In genomic region chr5:139353946-139354345, GRCm38 (mm10) we compare ENCODE assay signal across 23 mouse cellular contexts. TPM values are rescaled to one million over a fixed set of nuclear protein-coding genes. Genes with fewer than 3 reads are reported as not detected.
DNase-seq lines count a peak whose midpoint lies in the region; ATAC-seq and TF ChIP-seq lines count a peak whose summit lies in the region.
"Had no signal": no experiment of that assay in that cellular context is flagged by ENCODE, and none has a peak within 500 bp of the region (broad histone marks: within the 10 kb centered on the region; RNA-seq: fewer than 3 reads in every experiment).

No protein-coding gene starts in this region.

- 0 out of 2 replicates have a peak, but pooled peaks have one; percentile 5 for ATAC-seq in hindbrain, embryonic 14.5 days (ENCODE audit: low FRiP score)
- 0 out of 2 replicates have a peak, but pooled peaks have one; percentile 3 for ATAC-seq in embryonic facial prominence, embryonic 14.5 days (ENCODE audit: low read depth)
- ATAC-seq in intestine, embryonic 14.5 days (replicated peaks; ENCODE audit: low FRiP score, low TSS enrichment, low read depth): peak; percentile 26; the same call in 1 of the 2 replicates
- ATAC-seq in stomach, embryonic 14.5 days (ENCODE audit: insufficient number of reproducible peaks, insufficient read depth, low FRiP score, low read depth): 0 out of 2 replicates have a peak, but pooled peaks have one; percentile 10
- ATAC-seq in forebrain, embryonic 14.5 days: no peak
- ATAC-seq: activated CD4-positive, CD25-positive, alpha-beta regulatory T cell, adult 4 months; forebrain, embryonic 16.5 days; hindbrain, embryonic 16.5 days; inflammation-experienced regulatory T-cells, adult 6 months; Patski had no signal

- H3K27ac ChIP-seq in hindbrain, embryonic 14.5 days: no peak overlapping the region
- H3K27ac ChIP-seq in hindbrain, embryonic 10.5 days: no peak overlapping the region
- H3K27ac ChIP-seq in embryonic facial prominence, embryonic 14.5 days (replicated peaks; ENCODE audit: low read depth, low read length): no peak overlapping the region
- H3K27ac ChIP-seq in intestine, embryonic 14.5 days (ENCODE audit: low read depth): no peak overlapping the region; the same call in 1 of the 2 replicates
- peak overlapping the region; percentile 55; the same call in 1 of the 2 replicates for H3K27ac ChIP-seq in stomach, embryonic 14.5 days (ENCODE audit: low read length)
- no peak overlapping the region for H3K27ac ChIP-seq in forebrain, embryonic 14.5 days (ENCODE audit: low read depth, low read length)
- H3K27ac ChIP-seq in kidney, adult 2 months (ENCODE audit: insufficient read depth, low read depth, low read length): no peak overlapping the region

- no peak overlapping the region for H3K4me3 ChIP-seq in hindbrain, embryonic 14.5 days (replicated peaks; ENCODE audit: low read length)
- H3K4me3 ChIP-seq in hindbrain, embryonic 10.5 days: no peak overlapping the region
- H3K4me3 ChIP-seq in embryonic facial prominence, embryonic 14.5 days (ENCODE audit: low read depth, low read length): peak overlapping the region; percentile 13; the same call in 1 of the 2 replicates
- H3K4me3 ChIP-seq in intestine, embryonic 14.5 days (ENCODE audit: low read depth, low read length): no peak overlapping the region
- H3K4me3 ChIP-seq in stomach, embryonic 14.5 days (ENCODE audit: low read depth, low read length): no peak overlapping the region
- H3K4me3 ChIP-seq in forebrain, embryonic 14.5 days (ENCODE audit: low read depth, low read length): no peak overlapping the region
- no peak overlapping the region for H3K4me3 ChIP-seq in kidney, adult 2 months (ENCODE audit: insufficient read depth, low read depth, low read length)
- H3K4me3 ChIP-seq: heart, embryonic 12.5 days had no signal

- no peaks in the 10 kb centered on the region for H3K9me3 ChIP-seq in hindbrain, embryonic 14.5 days (ENCODE audit: control insufficient read depth, low read length)
- H3K9me3 ChIP-seq in hindbrain, embryonic 10.5 days: no peaks in the 10 kb centered on the region
- H3K9me3 ChIP-seq in embryonic facial prominence, embryonic 14.5 days (ENCODE audit: control insufficient read depth, low read length): no peaks in the 10 kb centered on the region
- no peaks in the 10 kb centered on the region for H3K9me3 ChIP-seq in intestine, embryonic 14.5 days (ENCODE audit: control insufficient read depth, low read length)
- no peaks in the 10 kb centered on the region for H3K9me3 ChIP-seq in stomach, embryonic 14.5 days (ENCODE audit: control insufficient read depth, low read depth, low read length)
- no peaks in the 10 kb centered on the region for H3K9me3 ChIP-seq in forebrain, embryonic 14.5 days (replicated peaks; ENCODE audit: control insufficient read depth, low read length)
- H3K9me3 ChIP-seq: heart, embryonic 12.5 days had no signal

- WGBS in hindbrain, embryonic 14.5 days: 86% methylated on average over 11 of the region's 11 CpGs
- WGBS in hindbrain, embryonic 10.5 days: 89% methylated on average over 11 of the region's 11 CpGs
- WGBS in embryonic facial prominence, embryonic 14.5 days: 69% methylated on average over 6 of the region's 11 CpGs
- 83% methylated on average over 11 of the region's 11 CpGs for WGBS in intestine, embryonic 14.5 days
- 70% methylated on average over 11 of the region's 11 CpGs for WGBS in stomach, embryonic 14.5 days
- WGBS in forebrain, embryonic 14.5 days: 81% methylated on average over 11 of the region's 11 CpGs
- 92% methylated on average over 11 of the region's 11 CpGs for WGBS in kidney, adult 2 months

- H3K36me3 ChIP-seq in hindbrain, embryonic 14.5 days (replicated peaks; ENCODE audit: control insufficient read depth, insufficient read depth): no peaks in the 10 kb centered on the region
- H3K36me3 ChIP-seq in hindbrain, embryonic 10.5 days: peaks cover 8% of the 10 kb centered on the region; the same call in 1 of the 2 replicates
- H3K36me3 ChIP-seq in embryonic facial prominence, embryonic 14.5 days (ENCODE audit: control insufficient read depth, insufficient read depth, low read length): no peaks in the 10 kb centered on the region
- H3K36me3 ChIP-seq in intestine, embryonic 14.5 days (ENCODE audit: control insufficient read depth, insufficient read depth, low read length): no peaks in the 10 kb centered on the region
- H3K36me3 ChIP-seq in stomach, embryonic 14.5 days (ENCODE audit: control insufficient read depth, insufficient read depth, low read length): no peaks in the 10 kb centered on the region
- H3K36me3 ChIP-seq in forebrain, embryonic 14.5 days (ENCODE audit: control insufficient read depth, insufficient read depth, low read length): 0 out of 2 replicates have a peak, but pooled peaks cover 4% of the 10 kb centered on the region
- no peaks in the 10 kb centered on the region for H3K36me3 ChIP-seq in kidney, adult 2 months (ENCODE audit: control insufficient read depth, insufficient read depth, low read length)
- H3K36me3 ChIP-seq: heart, embryonic 12.5 days had no signal

- no peak for TF ChIP-seq CTCF in kidney, adult 2 months (conservative IDR thresholded peaks at IDR 0.05; ENCODE audit: insufficient read depth, insufficient read length, low read depth, low read length)

- no peaks in the 10 kb centered on the region for H3K4me1 ChIP-seq in hindbrain, embryonic 14.5 days (replicated peaks; ENCODE audit: control insufficient read depth, insufficient read depth, low read length)
- peaks cover 20% of the 10 kb centered on the region for H3K4me1 ChIP-seq in hindbrain, embryonic 10.5 days (replicated peaks)
- H3K4me1 ChIP-seq in embryonic facial prominence, embryonic 14.5 days (ENCODE audit: control insufficient read depth, insufficient read depth, low read length): peaks cover 8% of the 10 kb centered on the region; the same call in 1 of the 2 replicates
- peaks cover 14% of the 10 kb centered on the region for H3K4me1 ChIP-seq in intestine, embryonic 14.5 days (replicated peaks; ENCODE audit: control insufficient read depth, insufficient read depth, low read length)
- peaks cover 17% of the 10 kb centered on the region for H3K4me1 ChIP-seq in stomach, embryonic 14.5 days (ENCODE audit: control insufficient read depth, insufficient read depth, low read length)
- no peaks in the 10 kb centered on the region for H3K4me1 ChIP-seq in forebrain, embryonic 14.5 days (ENCODE audit: control insufficient read depth, insufficient read depth, low read length)
- no peaks in the 10 kb centered on the region for H3K4me1 ChIP-seq in kidney, adult 2 months (ENCODE audit: control insufficient read depth, insufficient read depth, low read length)

- no peak for DNase-seq in hindbrain, embryonic 14.5 days (ENCODE audit: low spot score)
- DNase-seq in hindbrain, embryonic 10.5 days (ENCODE audit: low spot score): no peak
- no peak for DNase-seq in embryonic facial prominence, embryonic 14.5 days (ENCODE audit: low spot score)
- DNase-seq in intestine, embryonic 14.5 days (ENCODE audit: low spot score): no peak
- no peak for DNase-seq in forebrain, embryonic 14.5 days (ENCODE audit: low spot score)
- no peak for DNase-seq in cerebellum, adult 8-10 months
- DNase-seq in kidney, adult 2 months: no peak
- DNase-seq: cerebellum, adult 18-20 months; cerebellum, postnatal 14 days; gastrocnemius, postnatal 25 days had no signal

- no peaks in the 10 kb centered on the region for H3K27me3 ChIP-seq in hindbrain, embryonic 14.5 days (ENCODE audit: control insufficient read depth, insufficient read depth, low read length)
- H3K27me3 ChIP-seq in hindbrain, embryonic 10.5 days (ENCODE audit: insufficient read depth, poor library complexity, severe bottlenecking): peaks cover 22% of the 10 kb centered on the region; the same call in 1 of the 2 replicates
- no peaks in the 10 kb centered on the region for H3K27me3 ChIP-seq in embryonic facial prominence, embryonic 14.5 days (replicated peaks; ENCODE audit: control insufficient read depth, insufficient read depth, low read length)
- H3K27me3 ChIP-seq in intestine, embryonic 14.5 days (replicated peaks; ENCODE audit: control insufficient read depth, insufficient read depth, low read length): no peaks in the 10 kb centered on the region
- H3K27me3 ChIP-seq in stomach, embryonic 14.5 days (ENCODE audit: control insufficient read depth, insufficient read depth, low read length): no peaks in the 10 kb centered on the region
- H3K27me3 ChIP-seq in forebrain, embryonic 14.5 days (replicated peaks; ENCODE audit: control insufficient read depth, insufficient read depth, low read length): no peaks in the 10 kb centered on the region
- H3K27me3 ChIP-seq in kidney, adult 2 months (replicated peaks; ENCODE audit: control insufficient read depth, insufficient read depth, low read length): no peaks in the 10 kb centered on the region
- H3K27me3 ChIP-seq: CH12.LX, Patski had no signal

- no peak overlapping the region for H3K9ac ChIP-seq in hindbrain, embryonic 14.5 days
- H3K9ac ChIP-seq in embryonic facial prominence, embryonic 14.5 days (ENCODE audit: low read depth, low read length): 0 out of 2 replicates have a peak overlapping the region, but pooled peaks have one; percentile 30
- H3K9ac ChIP-seq in intestine, embryonic 14.5 days (ENCODE audit: low read length): no peak overlapping the region
- H3K9ac ChIP-seq in stomach, embryonic 14.5 days (replicated peaks; ENCODE audit: low read depth, low read length): no peak overlapping the region
- H3K9ac ChIP-seq in forebrain, embryonic 14.5 days (ENCODE audit: low read length): no peak overlapping the region
- H3K9ac ChIP-seq: heart, embryonic 12.5 days had no signal

- no peak overlapping the region for H3K4me2 ChIP-seq in hindbrain, embryonic 14.5 days (replicated peaks)
- peak overlapping the region; percentile 15 for H3K4me2 ChIP-seq in embryonic facial prominence, embryonic 14.5 days (ENCODE audit: low read depth, low read length)
- peak overlapping the region; percentile 12; the same call in 1 of the 2 replicates for H3K4me2 ChIP-seq in intestine, embryonic 14.5 days (ENCODE audit: low read length)
- 0 out of 2 replicates have a peak overlapping the region, but pooled peaks have one; percentile 6 for H3K4me2 ChIP-seq in stomach, embryonic 14.5 days (replicated peaks; ENCODE audit: low read depth, low read length)
- H3K4me2 ChIP-seq in forebrain, embryonic 14.5 days (ENCODE audit: low read length): no peak overlapping the region
- H3K4me2 ChIP-seq: heart, embryonic 12.5 days had no signal

- no peak for TF ChIP-seq POLR2A in kidney, adult 2 months (IDR thresholded peaks at IDR 0.05; ENCODE audit: low read depth, low read length)

RNA-seq across cellular contexts. Expression of gene Cyp2w1, which starts 1.5 kb away (rescaled TPM):
- not detected in 2 replicates for polyA plus RNA-seq in hindbrain, embryonic 14.5 days (2014; fragmentation: Nextera tagmentation; extraction: Ambion mirVana)
- not detected in 2 replicates for polyA plus RNA-seq in hindbrain, embryonic 10.5 days (2016; fragmentation: Nextera tagmentation; extraction: Ambion mirVana)
- polyA plus RNA-seq in embryonic facial prominence, embryonic 14.5 days (2014; fragmentation: Nextera tagmentation; extraction: Ambion mirVana): 11.5 and 11.8 TPM in 2 replicates
- 5.9 and 9.1 TPM in 2 replicates for polyA plus RNA-seq in intestine, embryonic 14.5 days (2014; fragmentation: Nextera tagmentation; extraction: Ambion mirVana)
- polyA plus RNA-seq in stomach, embryonic 14.5 days (2014; fragmentation: Nextera tagmentation; extraction: Ambion mirVana): 6.3 and 6.8 TPM in 2 replicates
- not detected in 2 replicates for polyA plus RNA-seq in forebrain, embryonic 14.5 days (2014; fragmentation: Nextera tagmentation; extraction: Ambion mirVana)
- polyA plus RNA-seq in kidney, adult 2 months (2012; rRNA removed): not detected in 2 replicates
- polyA plus RNA-seq: activated CD4-positive, CD25-positive, alpha-beta regulatory T cell, adult 4 months; cortical plate, adult 2 months; forebrain, embryonic 11.5 days; forebrain, embryonic 16.5 days; frontal cortex, adult 2 months; heart, embryonic 12.5 days; heart, embryonic 16.5 days; hindbrain, embryonic 11.5 days; hindbrain, embryonic 16.5 days; inflammation-experienced regulatory T-cells, adult 6 months; Patski had no signal

RNA-seq across cellular contexts. Expression of gene Cox19, which starts 2.7 kb away (rescaled TPM):
- 110 and 113 TPM in 2 replicates for polyA plus RNA-seq in hindbrain, embryonic 14.5 days (2014; fragmentation: Nextera tagmentation; extraction: Ambion mirVana)
- 116 and 147 TPM in 2 replicates for polyA plus RNA-seq in hindbrain, embryonic 10.5 days (2016; fragmentation: Nextera tagmentation; extraction: Ambion mirVana)
- polyA plus RNA-seq in embryonic facial prominence, embryonic 14.5 days (2014; fragmentation: Nextera tagmentation; extraction: Ambion mirVana): 106 and 107 TPM in 2 replicates
- polyA plus RNA-seq in intestine, embryonic 14.5 days (2014; fragmentation: Nextera tagmentation; extraction: Ambion mirVana): 149 and 150 TPM in 2 replicates
- 105 and 120 TPM in 2 replicates for polyA plus RNA-seq in stomach, embryonic 14.5 days (2014; fragmentation: Nextera tagmentation; extraction: Ambion mirVana)
- polyA plus RNA-seq in forebrain, embryonic 14.5 days (2014; fragmentation: Nextera tagmentation; extraction: Ambion mirVana): 127 and 155 TPM in 2 replicates
- 114 and 125 TPM in 2 replicates for polyA plus RNA-seq in kidney, adult 2 months (2012; rRNA removed)

RNA-seq across cellular contexts. Expression of gene Gpr146, which starts 23.6 kb away (rescaled TPM):
- polyA plus RNA-seq in hindbrain, embryonic 14.5 days (2014; fragmentation: Nextera tagmentation; extraction: Ambion mirVana): 1.4 and 2.7 TPM in 2 replicates
- polyA plus RNA-seq in hindbrain, embryonic 10.5 days (2016; fragmentation: Nextera tagmentation; extraction: Ambion mirVana): 2.0 and 2.8 TPM in 2 replicates
- polyA plus RNA-seq in embryonic facial prominence, embryonic 14.5 days (2014; fragmentation: Nextera tagmentation; extraction: Ambion mirVana): 2.0 and 2.8 TPM in 2 replicates
- 1.4 and 1.7 TPM in 2 replicates for polyA plus RNA-seq in intestine, embryonic 14.5 days (2014; fragmentation: Nextera tagmentation; extraction: Ambion mirVana)
- polyA plus RNA-seq in stomach, embryonic 14.5 days (2014; fragmentation: Nextera tagmentation; extraction: Ambion mirVana): 1.3 and 1.5 TPM in 2 replicates
- 0.85 and 0.93 TPM in 2 replicates for polyA plus RNA-seq in forebrain, embryonic 14.5 days (2014; fragmentation: Nextera tagmentation; extraction: Ambion mirVana)
- 39.1 and 43.0 TPM in 2 replicates for polyA plus RNA-seq in kidney, adult 2 months (2012; rRNA removed)

RNA-seq across cellular contexts. Expression of gene Adap1, which starts 28.5 kb away (rescaled TPM):
- polyA plus RNA-seq in hindbrain, embryonic 14.5 days (2014; fragmentation: Nextera tagmentation; extraction: Ambion mirVana): 78.6 and 89.9 TPM in 2 replicates
- 0.65 and 1.5 TPM in 2 replicates for polyA plus RNA-seq in hindbrain, embryonic 10.5 days (2016; fragmentation: Nextera tagmentation; extraction: Ambion mirVana)
- 5.1 and 5.7 TPM in 2 replicates for polyA plus RNA-seq in embryonic facial prominence, embryonic 14.5 days (2014; fragmentation: Nextera tagmentation; extraction: Ambion mirVana)
- polyA plus RNA-seq in intestine, embryonic 14.5 days (2014; fragmentation: Nextera tagmentation; extraction: Ambion mirVana): 4.7 and 7.7 TPM in 2 replicates
- polyA plus RNA-seq in stomach, embryonic 14.5 days (2014; fragmentation: Nextera tagmentation; extraction: Ambion mirVana): 2.2 and 2.3 TPM in 2 replicates
- 12.8 and 21.6 TPM in 2 replicates for polyA plus RNA-seq in forebrain, embryonic 14.5 days (2014; fragmentation: Nextera tagmentation; extraction: Ambion mirVana)
- polyA plus RNA-seq in kidney, adult 2 months (2012; rRNA removed): 29.5 and 34.2 TPM in 2 replicates

RNA-seq across cellular contexts. Expression of gene C130050O18Rik, which starts 51.1 kb away (rescaled TPM):
- polyA plus RNA-seq in hindbrain, embryonic 14.5 days (2014; fragmentation: Nextera tagmentation; extraction: Ambion mirVana): 0.26 and 0.32 TPM in 2 replicates
- polyA plus RNA-seq in hindbrain, embryonic 10.5 days (2016; fragmentation: Nextera tagmentation; extraction: Ambion mirVana): 0.43 TPM in 1 of 2 replicates, not detected in the other
- 5.2 and 5.5 TPM in 2 replicates for polyA plus RNA-seq in embryonic facial prominence, embryonic 14.5 days (2014; fragmentation: Nextera tagmentation; extraction: Ambion mirVana)
- 0.74 and 1.3 TPM in 2 replicates for polyA plus RNA-seq in intestine, embryonic 14.5 days (2014; fragmentation: Nextera tagmentation; extraction: Ambion mirVana)
- 0.48 and 1.3 TPM in 2 replicates for polyA plus RNA-seq in stomach, embryonic 14.5 days (2014; fragmentation: Nextera tagmentation; extraction: Ambion mirVana)
- polyA plus RNA-seq in forebrain, embryonic 14.5 days (2014; fragmentation: Nextera tagmentation; extraction: Ambion mirVana): 0.18 TPM in 1 of 2 replicates, not detected in the other
- polyA plus RNA-seq in kidney, adult 2 months (2012; rRNA removed): 3.0 and 4.3 TPM in 2 replicates
- polyA plus RNA-seq: activated CD4-positive, CD25-positive, alpha-beta regulatory T cell, adult 4 months; inflammation-experienced regulatory T-cells, adult 6 months had no signal

Comparison
In these comparisons a context has a peak if more than half of its experiments do, and no peak if none do; other contexts are left out.
1. H3K4me2 ChIP-seq: peak in embryonic facial prominence, embryonic 14.5 days (single experiment), intestine, embryonic 14.5 days (single experiment) and stomach, embryonic 14.5 days (single experiment); none in hindbrain, embryonic 14.5 days (single experiment) and forebrain, embryonic 14.5 days (single experiment).
2. RNA of gene Gpr146, which starts 23.6 kb away (polyA plus RNA-seq): 39.1 to 43.0 TPM in kidney, adult 2 months; 2.0 to 2.8 TPM in embryonic facial prominence, embryonic 14.5 days, 2.0 to 2.8 TPM in hindbrain, embryonic 10.5 days, 1.4 to 2.7 TPM in hindbrain, embryonic 14.5 days, 1.4 to 1.7 TPM in intestine, embryonic 14.5 days, 1.3 to 1.5 TPM in stomach, embryonic 14.5 days and 0.85 to 0.93 TPM in forebrain, embryonic 14.5 days; every median in the first group is over 10 times any median in the second.